Mouse (Mus musculus): Measurements from ENCODE around the gene Hmgcs1.
"Not testable (repeated sequence)": the region's sequence is repeated elsewhere in the genome, so short reads cannot be mapped to it uniquely, and the experiment has no call there.

Gene Hmgcs1

GRCm38 (mm10) chr13:119706278-119706880, 16.2 kb downstream of the Hmgcs1 start:
- not testable (repeated sequence) for DNase-seq (ENCODE audit: low spot score)

- DNase-seq (ENCODE audit: low spot score), result no peak
Measured at GRCm38 (mm10) chr13:119706953-119707352, 16.8 kb downstream of the Hmgcs1 start.

- no peak for DNase-seq (ENCODE audit: low spot score)
Measured at GRCm38 (mm10) chr13:119707906-119708305, 17.7 kb downstream of the Hmgcs1 start.

GRCm38 (mm10) chr13:119708941-119709340, 18.8 kb downstream of the Hmgcs1 start:
- DNase-seq (ENCODE audit: low spot score), result no peak

- no peak for DNase-seq (ENCODE audit: low spot score)
Measured at GRCm38 (mm10) chr13:119709388-119710267, 19.4 kb downstream of the Hmgcs1 start.

GRCm38 (mm10) chr13:119710268-119710610, 20.1 kb downstream of the Hmgcs1 start:
- DNase-seq (ENCODE audit: low spot score), result no peak

- no peak for DNase-seq (ENCODE audit: low spot score)
Measured at GRCm38 (mm10) chr13:119712463-119712862, 22.3 kb downstream of the Hmgcs1 start.

GRCm38 (mm10) chr13:119713107-119713787, 23.1 kb downstream of the Hmgcs1 start:
- no peak for DNase-seq (ENCODE audit: low spot score)

GRCm38 (mm10) chr13:119713821-119714220, 23.6 kb downstream of the Hmgcs1 start:
- no peak for DNase-seq (ENCODE audit: low spot score)

- DNase-seq (ENCODE audit: low spot score), result no peak
Measured at GRCm38 (mm10) chr13:119716105-119716504, 25.9 kb downstream of the Hmgcs1 start.

GRCm38 (mm10) chr13:119722447-119722846, 32.3 kb downstream of the Hmgcs1 start:
- DNase-seq (ENCODE audit: low spot score), result no peak

- DNase-seq (ENCODE audit: low spot score), result no peak
Measured at GRCm38 (mm10) chr13:119723368-119723767, 33.2 kb downstream of the Hmgcs1 start.

GRCm38 (mm10) chr13:119724541-119724940, 34.4 kb downstream of the Hmgcs1 start:
- no peak for DNase-seq (ENCODE audit: low spot score)

- DNase-seq (ENCODE audit: low spot score), result no peak
Measured at GRCm38 (mm10) chr13:119727608-119728387, 37.6 kb downstream of the Hmgcs1 start.

- DNase-seq (ENCODE audit: low spot score), result no peak
Measured at GRCm38 (mm10) chr13:119729406-119729805, 39.2 kb downstream of the Hmgcs1 start.

GRCm38 (mm10) chr13:119731448-119731847, 41.3 kb downstream of the Hmgcs1 start:
- no peak for DNase-seq (ENCODE audit: low spot score)

GRCm38 (mm10) chr13:119741390-119742237, 51.4 kb downstream of the Hmgcs1 start:
- DNase-seq (ENCODE audit: low spot score), result no peak

GRCm38 (mm10) chr13:119742711-119743415, 52.7 kb downstream of the Hmgcs1 start:
- DNase-seq (ENCODE audit: low spot score), result no peak

GRCm38 (mm10) chr13:119743470-119743869, 53.3 kb downstream of the Hmgcs1 start:
- no peak for DNase-seq (ENCODE audit: low spot score)

GRCm38 (mm10) chr13:119746930-119747329, 56.8 kb downstream of the Hmgcs1 start:
- no peak for DNase-seq (ENCODE audit: low spot score)

Measured in testis, postnatal 10 days (tissue).